Mouse (Mus musculus): ENCODE measurements around the gene Psg20. TPM values are rescaled to one million over a fixed set of nuclear protein-coding genes. Genes with fewer than 3 reads are reported as not detected.
"Not testable (repeated sequence)": the region's sequence is repeated elsewhere in the genome, so short reads cannot be mapped to it uniquely, and the experiment has no call there.

Gene Psg20
- polyA plus RNA-seq, 1 experiment: not detected

- no peak overlapping the region for H3K4me3 ChIP-seq (replicated peaks)
- H3K36me3 ChIP-seq (replicated peaks; ENCODE audit: low read length): no peaks in the 10 kb centered on the region
- no peaks in the 10 kb centered on the region for H3K4me1 ChIP-seq
- H3K27me3 ChIP-seq (replicated peaks): no peaks in the 10 kb centered on the region
- TF ChIP-seq GATA1 (IDR thresholded peaks at IDR 0.05; ENCODE audit: borderline replicate concordance, low read length) (no peak), FLI1 (IDR thresholded peaks at IDR 0.05; ENCODE audit: low read length) (no peak)
- H3K9me3 ChIP-seq: peaks cover 6% of the 10 kb centered on the region
These were observed 6.2 kb downstream of the Psg20 start for GRCm38 (mm10) chr7:18679772-18680171.

- H3K4me3 ChIP-seq (replicated peaks); H3K36me3 ChIP-seq (replicated peaks; ENCODE audit: low read length); H3K27me3 ChIP-seq (replicated peaks); H3K9me3 ChIP-seq; H3K4me1 ChIP-seq: not testable (repeated sequence)
These were observed 29.4 kb downstream of the Psg20 start, which contains the start of gene Psg21 for GRCm38 (mm10) chr7:18656625-18657024. Gene Psg21 (minus strand): TSS chr7:18656725.

GRCm38 (mm10) chr7:18626921-18627320, 59.1 kb downstream of the Psg20 start:
- H3K27me3 ChIP-seq (replicated peaks): not testable (repeated sequence)

More at GRCm38 (mm10) chr7:18626921-18627320, 59.1 kb downstream of the Psg20 start:
- not testable (repeated sequence) for H3K4me1 ChIP-seq; H3K9me3 ChIP-seq; H3K36me3 ChIP-seq (replicated peaks; ENCODE audit: low read length); H3K4me3 ChIP-seq (replicated peaks)

Other genes starting within 250 kb of the Psg20 start
- gene Psg26, start 202.0 kb downstream of the Psg20 start, polyA plus RNA-seq (2012; ENCODE audit: insufficient read depth, low replicate concordance): not detected in 2 replicates
- not detected in 2 replicates for gene Psg25, start 153.9 kb downstream of the Psg20 start, polyA plus RNA-seq (2012; ENCODE audit: insufficient read depth, low replicate concordance)
- not detected in 2 replicates for gene Psg27, start 118.9 kb downstream of the Psg20 start, polyA plus RNA-seq (2012; ENCODE audit: insufficient read depth, low replicate concordance)
- gene Psg23, start 69.7 kb downstream of the Psg20 start, polyA plus RNA-seq (2012; ENCODE audit: insufficient read depth, low replicate concordance): not detected in 2 replicates
- not detected in 2 replicates for gene Psg21, start 29.5 kb downstream of the Psg20 start, polyA plus RNA-seq (2012; ENCODE audit: insufficient read depth, low replicate concordance)
- gene Psg22, start 31.9 kb upstream of the Psg20 start, polyA plus RNA-seq (2012; ENCODE audit: insufficient read depth, low replicate concordance): 1.0 TPM in 1 of 2 replicates, not detected in the other
- gene Psg19, start 112.3 kb upstream of the Psg20 start, polyA plus RNA-seq (2012; ENCODE audit: insufficient read depth, low replicate concordance): not detected in 2 replicates
- not detected in 2 replicates for gene Psg17, start 135.4 kb upstream of the Psg20 start, polyA plus RNA-seq (2012; ENCODE audit: insufficient read depth, low replicate concordance)
- 0.79 TPM in 1 of 2 replicates, not detected in the other for gene Mill2, start 153.8 kb upstream of the Psg20 start, polyA plus RNA-seq (2012; ENCODE audit: insufficient read depth, low replicate concordance)
- 14.1 TPM in 1 of 2 replicates, not detected in the other for gene Pglyrp1, start 185.1 kb upstream of the Psg20 start, polyA plus RNA-seq (2012; ENCODE audit: insufficient read depth, low replicate concordance)
- gene Ccdc61, start 224.2 kb upstream of the Psg20 start, polyA plus RNA-seq (2012; ENCODE audit: insufficient read depth, low replicate concordance): 55.0 and 80.2 TPM in 2 replicates
- gene Nova2, start 239.7 kb upstream of the Psg20 start, polyA plus RNA-seq (2012; ENCODE audit: insufficient read depth, low replicate concordance): 0.02 and 0.64 TPM in 2 replicates